ENCODE assay signal across 8 mouse cellular contexts in genomic region chr3:28781848-28782247, GRCm38 (mm10). TPM values are rescaled to one million over a fixed set of nuclear protein-coding genes. Genes with fewer than 3 reads are reported as not detected.
DNase-seq lines count a peak whose midpoint lies in the region; ATAC-seq and TF ChIP-seq lines count a peak whose summit lies in the region.

No protein-coding gene starts in this region.

- ATAC-seq in CD4-positive, CD25-positive, alpha-beta regulatory T cell, adult 4 months: no peak
- no peak for ATAC-seq in liver, embryonic 12.5 days
- ATAC-seq in granulocyte monocyte progenitor cell, adult 5-6 weeks (replicated peaks; ENCODE audit: poor library complexity, severe bottlenecking): no peak

- H3K4me2 ChIP-seq in liver, embryonic 12.5 days: peak overlapping the region; percentile 98

- no peak for TF ChIP-seq POLR2A in thymus, adult 2 months (IDR thresholded peaks at IDR 0.05; ENCODE audit: control insufficient read depth, extremely low read depth, insufficient read depth, low read length, poor library complexity)

- H3K4me3 ChIP-seq in thymus, adult 2 months (ENCODE audit: control insufficient read depth, insufficient read depth, low read length): peak overlapping the region; percentile 60
- H3K4me3 ChIP-seq in liver, embryonic 12.5 days: peak overlapping the region; percentile 84

- H3K4me1 ChIP-seq in thymus, adult 2 months (replicated peaks; ENCODE audit: control insufficient read depth, insufficient read depth, low read length): peaks cover 13% of the 10 kb centered on the region
- H3K4me1 ChIP-seq in liver, embryonic 12.5 days: peaks cover 45% of the 10 kb centered on the region

- no peak overlapping the region for H3K27ac ChIP-seq in thymus, adult 2 months (ENCODE audit: control insufficient read depth, insufficient read depth, low read length)
- no peak overlapping the region for H3K27ac ChIP-seq in liver, embryonic 12.5 days

- no peaks in the 10 kb centered on the region for H3K27me3 ChIP-seq in thymus, adult 2 months (ENCODE audit: control insufficient read depth, insufficient read depth, low read length)
- H3K27me3 ChIP-seq in liver, embryonic 12.5 days (replicated peaks): no peaks in the 10 kb centered on the region

- H3K9me3 ChIP-seq in liver, embryonic 12.5 days (replicated peaks): no peaks in the 10 kb centered on the region

- H3K9ac ChIP-seq in liver, embryonic 12.5 days: peak overlapping the region; percentile 85

- peak; percentile 7 for DNase-seq in CD4-positive, CD25-positive, alpha-beta regulatory T cell, adult 2 months (ENCODE audit: low read depth, low spot score)
- DNase-seq in thymus, adult 2 months: no peak
- no peak for DNase-seq in thymus, postnatal 4 days
- DNase-seq in frontal cortex, postnatal 25 days (ENCODE audit: low spot score in 2 of 2): no peak
- DNase-seq in ovary, postnatal 36 days (ENCODE audit: low spot score): no peak

- no peaks in the 10 kb centered on the region for H3K36me3 ChIP-seq in thymus, adult 2 months (ENCODE audit: control insufficient read depth, insufficient read depth, low read length)
- 0 out of 2 replicates have a peak, but pooled peaks cover 4% of the 10 kb centered on the region for H3K36me3 ChIP-seq in liver, embryonic 12.5 days

- WGBS in thymus, adult 2 months: 44% methylated on average over 14 of the region's 14 CpGs
- WGBS in liver, embryonic 12.5 days (ENCODE audit: insufficient replicate concordance): 26% methylated on average over 14 of the region's 14 CpGs

- TF ChIP-seq CTCF in thymus, adult 2 months (IDR thresholded peaks at IDR 0.05; ENCODE audit: borderline replicate concordance, control insufficient read depth, extremely low read depth, insufficient read depth, low read length, poor library complexity): no peak

RNA-seq across cellular contexts. Expression of gene Eif5a2, which starts 0.8 kb away (rescaled TPM):
- polyA plus RNA-seq in CD4-positive, CD25-positive, alpha-beta regulatory T cell, adult 4 months (2017; shearing (Covaris generic)): 1 to 10 TPM; 4.4 to 5.2 TPM
- 1.7 and 1.9 TPM in 2 replicates for polyA plus RNA-seq in thymus, adult 2 months (2012; rRNA removed)
- 9.4 and 9.6 TPM in 2 replicates for polyA plus RNA-seq in liver, embryonic 12.5 days (2016; fragmentation: Nextera tagmentation; extraction: Ambion mirVana)
- 0.23 and 1.6 TPM in 2 replicates for total RNA-seq in granulocyte monocyte progenitor cell, adult 5-6 weeks (2014; fragmentation: Nextera tagmentation)
- 1.0 and 2.3 TPM in 2 replicates for total RNA-seq in granulocyte monocyte progenitor cell, adult 5-6 weeks (2017)

RNA-seq across cellular contexts. Expression of gene Rpl22l1, which starts 23.4 kb away (rescaled TPM):
- 100 to 1,000 TPM; 589 to 692 TPM for polyA plus RNA-seq in CD4-positive, CD25-positive, alpha-beta regulatory T cell, adult 4 months (2017; shearing (Covaris generic))
- polyA plus RNA-seq in thymus, adult 2 months (2012; rRNA removed): 7.0 and 12.4 TPM in 2 replicates
- 416 and 425 TPM in 2 replicates for polyA plus RNA-seq in liver, embryonic 12.5 days (2016; fragmentation: Nextera tagmentation; extraction: Ambion mirVana)
- 1,229 and 1,599 TPM in 2 replicates for total RNA-seq in granulocyte monocyte progenitor cell, adult 5-6 weeks (2014; fragmentation: Nextera tagmentation)
- total RNA-seq in granulocyte monocyte progenitor cell, adult 5-6 weeks (2017): 165 and 196 TPM in 2 replicates

Comparison
In these comparisons a context has a peak if more than half of its experiments do, and no peak if none do; other contexts are left out.
1. RNA of gene Rpl22l1, which starts 23.4 kb away (polyA plus RNA-seq): 589 to 692 TPM in CD4-positive, CD25-positive, alpha-beta regulatory T cell, adult 4 months and 416 to 425 TPM in liver, embryonic 12.5 days; 7.0 to 12.4 TPM in thymus, adult 2 months; every median in the first group is over 10 times any median in the second.